Mouse (Mus musculus) retina, adult 2 months (tissue): ENCODE measurements around the gene Nol12.

Experiments
- DNase-seq: peaks from one replicate; pipeline ENCODE4 v3.0.0-alpha.2; 2012; ENCODE audit warnings: low read depth, low spot score

The Nol12 gene

DNA sequence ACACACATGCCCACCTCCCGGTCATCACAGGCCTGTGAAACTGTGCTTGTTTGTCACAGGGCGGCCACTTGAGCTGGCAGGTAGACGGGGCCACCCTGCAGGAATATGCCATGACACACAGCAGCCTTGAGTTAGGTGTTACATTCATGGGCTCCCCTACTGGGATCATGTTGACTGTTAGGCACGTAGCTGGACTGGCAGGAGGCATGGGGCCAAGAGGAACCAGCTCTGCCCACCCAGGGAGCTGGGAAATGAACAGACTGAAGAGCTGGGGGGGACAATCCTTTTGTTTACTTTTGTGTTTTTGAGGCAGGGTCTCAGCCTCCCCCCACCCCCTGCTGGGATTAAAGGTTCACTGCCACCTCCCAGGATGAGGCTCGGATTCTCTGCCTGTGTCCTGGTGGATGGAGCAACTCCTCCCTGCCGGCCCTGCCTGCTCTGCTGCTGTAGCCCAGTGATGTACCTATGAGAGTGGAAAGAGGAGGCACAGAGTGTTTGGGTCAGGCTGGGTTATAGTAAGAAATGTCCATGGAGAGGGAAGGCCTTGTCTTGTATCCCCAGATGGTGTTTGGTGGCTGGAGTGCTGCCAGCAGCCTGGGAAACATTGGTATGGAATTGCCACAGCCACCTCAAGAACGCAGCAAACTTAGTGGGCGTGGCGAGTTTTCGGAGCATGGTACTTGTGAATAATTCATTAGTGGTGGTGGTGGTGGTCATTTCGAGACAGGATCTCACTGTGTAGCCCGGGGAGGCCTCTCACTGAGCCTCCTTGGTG, 18.5 kb upstream of the Nol12 start:
- no peak for DNase-seq

DNA sequence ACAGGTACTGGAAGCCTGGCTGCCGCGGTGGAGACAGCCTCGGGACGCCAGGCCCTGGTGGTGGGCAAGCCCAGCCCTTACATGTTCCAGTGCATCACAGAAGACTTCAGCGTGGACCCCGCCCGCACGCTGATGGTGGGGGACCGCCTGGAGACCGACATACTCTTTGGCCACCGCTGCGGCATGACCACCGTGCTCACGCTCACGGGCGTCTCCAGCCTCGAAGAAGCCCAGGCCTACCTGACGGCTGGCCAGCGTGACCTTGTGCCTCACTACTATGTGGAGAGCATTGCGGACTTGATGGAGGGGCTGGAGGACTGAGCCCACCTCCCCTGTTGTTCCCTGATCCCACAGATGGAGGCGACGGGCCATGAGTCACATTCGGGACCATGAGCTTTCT, 16.6 kb upstream of the Nol12 start:
- no peak for DNase-seq

DNA sequence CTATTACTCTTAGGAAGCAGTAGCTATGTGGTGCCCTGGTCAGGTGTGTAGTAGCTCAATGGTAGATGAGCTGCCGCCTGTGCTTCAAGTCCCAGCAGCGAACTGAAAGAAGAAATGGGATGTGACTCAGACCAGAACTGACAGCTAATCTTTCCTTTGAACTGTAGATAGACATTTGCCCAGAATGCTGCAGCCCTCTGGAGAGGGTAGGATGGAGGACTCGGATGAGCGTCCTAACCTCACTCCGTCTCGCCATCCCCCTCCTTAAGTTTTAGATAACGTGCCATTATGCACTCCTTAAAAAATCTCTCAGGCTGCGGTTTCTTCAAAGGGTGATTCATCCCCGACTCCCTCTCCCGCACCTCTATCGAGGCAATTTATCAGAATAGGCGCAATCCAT, 14.8 kb upstream of the Nol12 start:
- DNase-seq, result no peak

DNA sequence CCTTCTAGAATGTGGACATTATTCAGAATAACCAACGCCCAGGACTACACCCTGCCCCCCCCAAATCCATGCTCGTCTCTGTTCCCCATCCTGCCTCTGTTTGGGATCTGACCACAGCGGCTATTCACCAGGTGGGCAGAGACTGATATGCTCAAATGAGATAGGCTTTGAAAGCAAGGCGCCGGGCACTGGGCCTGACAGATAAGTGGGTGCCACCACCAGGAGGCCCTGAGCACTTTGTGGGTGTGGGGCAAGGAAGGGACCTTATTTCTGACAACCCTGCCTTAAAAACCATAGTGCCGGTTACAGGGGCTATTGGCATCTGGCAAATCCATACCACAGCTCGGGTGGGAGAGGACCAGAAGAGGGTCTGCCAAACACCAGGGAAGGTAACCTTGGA, 12.0 kb upstream of the Nol12 start:
- no peak for DNase-seq

DNA sequence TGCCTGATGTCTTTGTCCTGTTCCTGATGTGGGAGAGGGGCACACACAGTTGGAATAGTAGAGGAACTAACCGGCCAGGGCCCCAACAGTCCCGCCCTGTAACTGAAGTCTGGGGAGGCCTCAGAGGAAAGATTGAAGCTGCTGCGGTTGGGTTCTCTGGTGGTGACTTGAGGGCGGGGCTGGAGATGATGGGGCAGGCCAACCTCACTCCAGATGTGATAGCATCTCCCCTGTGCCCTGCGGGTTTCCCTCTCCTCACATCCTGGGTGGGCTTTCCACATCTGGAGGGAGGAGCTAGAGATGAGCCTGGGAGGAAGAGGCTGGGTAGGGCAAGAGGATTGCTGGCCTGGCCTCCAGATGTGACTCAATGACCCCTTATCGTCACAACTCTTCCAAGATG, 11.1 kb upstream of the Nol12 start:
- no peak for DNase-seq

DNA sequence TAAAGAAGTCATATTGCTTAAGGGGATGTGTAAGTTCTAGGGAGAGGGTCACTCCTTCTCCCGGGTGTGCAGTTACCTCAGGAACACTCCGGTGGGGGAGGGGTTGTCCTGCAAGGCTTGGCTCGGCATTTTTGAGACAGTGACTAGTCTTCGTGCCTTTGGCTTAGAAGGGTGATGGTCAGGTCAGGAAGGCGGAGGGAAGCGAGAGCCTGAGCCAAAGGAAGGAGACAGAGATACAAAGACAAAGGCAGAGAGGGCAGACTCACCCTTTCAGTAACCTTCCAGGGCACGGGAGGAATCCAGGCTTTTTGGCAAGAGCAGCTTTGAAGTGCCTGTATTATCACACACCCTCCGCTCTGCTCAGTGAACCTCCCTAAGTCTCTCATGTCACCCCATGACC, 9.6 kb upstream of the Nol12 start:
- no peak for DNase-seq

DNA sequence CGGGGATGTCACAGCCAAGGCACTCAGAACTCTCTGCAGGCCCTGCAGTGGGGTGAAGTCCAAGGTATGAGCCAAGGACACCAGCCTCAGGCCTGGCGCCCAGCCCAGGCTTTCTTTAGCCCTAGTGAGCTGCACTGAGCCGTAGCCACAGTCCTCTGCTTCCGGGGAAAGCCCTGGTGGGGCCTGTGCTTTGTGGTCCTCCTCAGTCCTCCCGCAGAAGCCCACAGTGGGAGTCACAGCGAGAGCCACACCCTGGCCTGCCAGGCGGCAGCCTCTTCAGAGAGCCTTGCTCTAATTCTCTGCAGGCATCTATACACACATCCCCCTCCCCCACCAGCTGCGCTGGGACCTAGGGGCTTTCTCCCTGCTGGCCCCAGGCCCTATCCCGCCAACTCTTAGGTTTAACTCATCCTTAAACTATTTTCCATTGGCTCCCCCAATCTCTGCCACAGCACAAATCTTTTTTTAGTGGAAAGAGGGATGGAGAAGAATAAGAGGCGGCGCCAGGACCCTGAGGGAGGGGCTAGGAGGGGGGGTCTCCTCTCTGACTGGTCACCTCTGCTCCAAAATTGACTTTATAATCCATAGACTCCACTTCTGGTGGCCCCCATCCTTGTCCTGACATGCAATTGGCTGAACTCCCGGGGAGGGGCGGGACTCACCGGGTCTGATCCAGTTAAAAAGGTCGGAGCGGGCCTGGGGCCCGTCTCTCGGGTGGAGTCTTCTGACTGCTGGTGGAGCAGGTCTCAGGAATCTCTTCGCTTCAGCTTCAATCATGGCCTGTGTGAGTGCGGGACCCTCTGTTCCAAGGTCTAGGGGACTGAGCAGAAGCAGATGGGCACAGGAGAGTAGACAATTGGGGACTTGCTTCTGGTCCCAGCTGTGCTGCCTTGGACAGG, 8.5 kb upstream of the Nol12 start, which contains the start of gene Lgals1:
Gene Lgals1 (plus strand): TSS at position 705 of the 899 bp plus-strand sequence.
- no peak for DNase-seq

DNA sequence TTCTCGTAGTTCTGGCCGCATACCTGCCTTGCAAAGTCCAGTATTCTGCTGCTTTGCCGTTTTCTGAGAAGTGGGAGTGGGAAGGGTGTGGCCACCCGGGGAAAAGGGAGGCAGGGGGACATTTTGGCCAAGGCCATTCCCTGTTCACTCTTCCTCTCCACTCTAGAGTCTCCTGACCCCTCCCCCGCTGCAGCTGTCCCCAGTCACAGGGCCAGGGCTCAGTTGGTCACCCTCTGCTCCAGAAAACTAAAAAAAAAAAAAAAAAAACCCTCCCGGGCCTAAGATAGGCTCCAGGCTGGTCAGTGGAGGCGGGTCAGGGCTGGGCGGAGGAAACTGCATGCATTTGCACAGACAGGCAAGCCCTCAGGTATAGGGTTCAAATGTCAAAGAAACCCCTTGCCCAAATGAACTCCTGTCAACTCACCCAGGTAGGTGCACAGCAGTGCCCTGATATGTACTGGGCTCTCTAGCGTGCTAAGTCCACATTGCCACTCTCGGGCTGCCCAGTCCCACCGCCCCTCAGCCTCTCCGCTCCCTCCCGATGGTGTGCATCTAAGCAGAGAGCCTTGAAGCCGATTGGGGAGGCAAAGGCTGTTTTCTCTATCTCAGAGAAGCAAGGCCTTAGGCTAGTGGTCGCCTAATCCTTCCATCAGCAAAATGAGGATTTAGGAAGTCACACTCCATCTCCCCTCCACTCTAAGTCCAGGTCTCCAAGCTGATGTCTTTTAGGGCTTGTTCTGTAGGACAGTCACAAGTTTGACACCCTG, 7.5 kb upstream of the Nol12 start:
- DNase-seq, result no peak

DNA sequence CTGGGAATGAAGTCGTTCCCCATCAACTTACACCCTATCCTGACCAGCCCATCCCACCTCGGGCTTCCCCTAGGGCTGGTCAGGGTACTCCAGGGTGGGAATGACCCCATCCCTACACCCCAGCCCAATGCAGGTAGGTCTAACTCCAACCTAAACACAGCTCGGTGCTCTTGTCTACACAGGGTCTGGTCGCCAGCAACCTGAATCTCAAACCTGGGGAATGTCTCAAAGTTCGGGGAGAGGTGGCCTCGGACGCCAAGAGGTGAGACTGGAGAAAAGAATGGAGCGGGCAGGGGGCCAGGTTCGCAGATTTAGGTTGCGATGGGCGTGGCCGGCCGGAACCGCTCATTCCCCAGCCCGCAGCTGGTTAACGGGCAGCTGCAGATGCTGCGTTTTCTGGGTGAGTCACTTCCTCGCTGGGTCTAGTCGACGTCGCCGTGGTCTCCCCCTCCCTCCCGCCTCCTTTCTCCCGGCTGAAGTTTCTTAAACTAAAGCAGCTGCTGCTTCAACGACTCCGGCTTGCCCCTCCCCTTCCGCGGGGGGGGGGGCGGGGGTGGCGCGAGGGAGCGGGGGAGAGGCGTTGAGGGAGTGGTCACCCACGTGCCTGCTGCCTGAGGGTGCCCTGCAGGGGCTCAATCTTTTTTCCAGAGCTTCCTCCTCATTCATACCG, 6.8 kb upstream of the Nol12 start:
- DNase-seq, result no peak

DNA sequence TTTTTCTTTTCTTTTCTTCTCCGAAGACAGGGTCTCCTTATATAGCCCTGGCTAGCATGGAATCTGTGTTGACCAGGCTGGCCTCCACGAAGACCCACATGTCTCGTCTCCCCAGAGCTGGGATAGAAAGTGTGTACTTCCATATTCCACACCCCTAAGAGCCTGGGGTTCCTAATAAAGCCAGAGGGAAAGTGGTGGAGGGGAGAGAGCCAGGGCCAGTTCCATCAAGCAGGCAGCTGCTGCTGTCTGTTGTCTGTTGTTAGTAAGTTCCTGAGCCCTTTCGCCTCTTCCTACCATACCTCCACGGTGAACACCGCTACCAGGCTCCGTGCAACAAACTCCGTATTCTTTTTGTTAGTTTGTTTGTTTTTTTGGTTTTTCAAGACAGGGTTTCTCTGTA, 6.2 kb upstream of the Nol12 start:
- no peak for DNase-seq

DNA sequence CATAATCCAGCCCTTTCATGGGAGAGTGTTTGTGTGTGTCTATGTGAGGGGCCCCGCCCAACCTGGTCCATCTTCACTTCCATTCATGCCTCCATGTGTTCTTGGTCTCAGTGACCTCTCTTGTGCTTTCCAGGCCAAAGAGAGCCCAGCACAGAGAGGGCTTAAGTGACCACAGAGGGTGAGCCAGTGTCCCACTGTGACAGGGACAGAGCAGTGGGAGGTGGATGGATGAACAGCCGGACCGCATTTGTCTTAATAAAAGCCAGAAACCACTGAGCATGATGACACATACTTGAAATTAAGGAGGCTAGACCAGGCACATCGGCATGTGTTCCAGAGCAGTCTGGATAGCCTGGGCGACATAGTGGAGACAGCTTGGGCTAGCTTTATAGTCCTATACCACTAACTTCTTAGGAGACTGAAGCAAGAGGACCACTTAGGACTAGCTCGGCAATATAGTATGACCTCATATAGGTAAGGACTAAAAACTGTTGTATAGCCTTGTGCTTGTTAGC, 4.5 kb upstream of the Nol12 start:
- DNase-seq, result no peak

DNA sequence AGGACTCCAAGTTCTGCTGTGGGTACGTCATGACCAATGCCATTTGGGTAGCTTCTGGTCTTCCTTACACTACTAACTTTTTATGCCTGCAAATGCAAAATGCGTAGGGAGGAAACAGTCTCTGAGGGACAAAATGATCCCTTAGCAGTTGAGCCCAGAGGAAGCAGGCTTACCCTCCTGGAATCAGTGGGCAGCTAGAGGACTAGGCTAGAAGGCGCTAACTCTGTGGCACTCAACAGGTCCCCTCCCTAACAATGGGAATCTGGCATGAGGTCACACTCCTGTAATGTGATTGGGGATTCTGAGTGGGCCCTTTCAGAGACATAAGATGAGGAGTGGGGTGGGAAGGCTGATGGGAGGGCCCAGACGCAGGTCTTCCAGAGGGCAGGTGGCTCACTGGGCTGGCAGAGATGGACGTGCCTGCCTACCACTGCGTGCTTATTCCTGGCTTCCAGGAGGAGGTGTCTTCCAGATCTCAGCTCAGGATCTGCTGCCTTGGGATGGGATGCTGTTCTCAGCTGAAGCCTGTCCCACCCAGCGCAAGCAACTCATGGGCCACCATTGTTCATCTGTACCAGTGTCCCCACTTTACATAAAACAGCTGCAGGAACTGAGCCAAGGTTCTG, 3.8 kb upstream of the Nol12 start:
- no peak for DNase-seq

DNA sequence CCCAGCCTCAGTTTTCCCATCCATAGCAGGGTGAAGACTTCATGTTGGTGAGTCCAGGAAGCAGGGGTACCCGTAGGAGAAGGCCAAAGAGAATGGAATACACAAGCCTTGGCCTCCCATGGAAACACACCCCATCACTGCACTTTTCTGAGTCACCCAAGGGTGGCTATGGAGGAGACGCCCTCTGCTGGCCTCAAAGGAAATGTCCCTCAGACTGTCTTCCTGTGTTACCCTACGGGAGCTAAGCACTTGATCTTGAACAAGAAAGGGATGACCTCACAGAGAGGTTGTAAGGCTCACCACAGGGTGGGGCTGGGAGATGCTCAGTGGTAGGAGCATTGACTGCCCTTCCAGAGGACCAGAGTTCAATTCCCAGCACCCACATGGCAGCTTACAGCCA, 3.2 kb upstream of the Nol12 start:
- no peak for DNase-seq

DNA sequence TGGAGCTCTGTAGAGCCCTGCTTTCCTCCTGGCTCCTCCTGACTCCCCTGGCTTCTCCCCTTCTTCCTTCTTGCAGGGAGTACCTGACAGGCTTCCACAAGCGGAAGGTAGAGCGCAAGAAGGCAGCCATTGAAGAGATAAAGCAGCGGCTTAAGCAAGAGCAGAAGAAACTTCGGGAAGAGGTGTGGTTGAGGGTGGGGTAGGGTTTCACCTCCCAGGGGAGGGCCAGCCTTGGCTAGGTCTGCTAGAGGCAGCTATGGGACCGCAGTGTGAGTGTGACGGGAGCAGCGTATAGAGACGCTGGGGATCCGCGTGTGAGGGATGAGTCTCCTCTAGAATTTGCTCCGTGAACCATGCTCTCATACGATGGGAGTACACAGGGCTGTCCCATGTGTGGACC, 1.7 kb downstream of the Nol12 start:
- no peak for DNase-seq

DNA sequence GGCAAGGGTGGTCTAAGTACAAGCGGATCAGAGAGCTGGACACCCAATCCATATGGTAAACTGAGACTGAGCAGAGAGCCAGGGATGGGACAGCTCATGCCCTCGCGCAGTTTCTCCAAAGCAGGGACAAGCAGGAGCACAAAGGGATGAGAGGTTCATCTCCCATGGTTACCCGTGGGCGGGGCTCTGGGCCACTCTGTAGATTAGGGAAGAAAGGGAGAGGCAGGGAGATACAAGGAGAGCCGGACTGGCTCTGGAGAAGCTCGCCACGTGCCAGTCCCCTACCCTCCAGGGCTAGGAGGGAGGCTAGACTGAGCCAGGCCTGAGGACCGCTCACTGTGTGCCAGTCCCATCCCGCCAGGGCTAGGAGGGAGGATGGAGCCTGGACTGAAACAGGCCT, 2.6 kb downstream of the Nol12 start:
- no peak for DNase-seq

DNA sequence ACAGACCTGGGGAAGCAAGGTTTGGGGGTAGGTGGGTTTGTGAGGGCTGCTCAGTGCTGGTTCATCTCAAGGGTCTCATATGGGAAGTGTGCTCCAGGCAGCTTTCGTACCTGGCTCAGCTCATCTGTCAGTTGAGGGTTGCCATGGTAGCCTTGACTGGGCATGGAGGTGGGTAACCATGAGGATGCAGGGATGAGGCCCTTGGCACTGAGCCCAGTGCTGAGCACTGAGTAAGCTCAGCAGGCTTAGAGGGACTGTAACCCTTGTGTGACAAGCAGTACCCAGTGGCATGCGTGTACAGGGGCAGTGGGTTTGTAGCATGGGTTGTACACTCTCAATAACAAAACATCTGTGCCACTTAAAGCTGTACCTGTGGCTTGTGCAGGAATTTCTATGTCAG, 3.2 kb downstream of the Nol12 start:
- no peak for DNase-seq

DNA sequence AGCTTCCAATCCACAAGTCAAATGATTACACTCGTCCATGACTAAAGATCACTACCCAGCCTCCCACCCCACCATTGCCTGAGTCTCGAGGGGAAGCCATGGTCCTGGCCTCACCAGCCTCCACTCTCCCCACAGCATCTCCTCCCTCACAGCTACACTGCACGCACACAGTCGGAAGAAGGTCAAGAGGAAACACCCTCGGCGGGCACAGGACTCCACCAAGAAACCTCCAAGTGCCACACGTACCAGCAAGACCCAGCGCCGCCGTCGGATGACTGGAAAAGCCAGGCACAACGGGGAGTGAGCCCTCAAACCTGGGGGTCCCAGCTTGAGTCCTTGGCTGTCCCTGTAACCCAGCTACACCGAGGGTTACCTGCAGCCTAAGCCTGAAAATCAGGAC, 5.6 kb downstream of the Nol12 start:
- no peak for DNase-seq

DNA sequence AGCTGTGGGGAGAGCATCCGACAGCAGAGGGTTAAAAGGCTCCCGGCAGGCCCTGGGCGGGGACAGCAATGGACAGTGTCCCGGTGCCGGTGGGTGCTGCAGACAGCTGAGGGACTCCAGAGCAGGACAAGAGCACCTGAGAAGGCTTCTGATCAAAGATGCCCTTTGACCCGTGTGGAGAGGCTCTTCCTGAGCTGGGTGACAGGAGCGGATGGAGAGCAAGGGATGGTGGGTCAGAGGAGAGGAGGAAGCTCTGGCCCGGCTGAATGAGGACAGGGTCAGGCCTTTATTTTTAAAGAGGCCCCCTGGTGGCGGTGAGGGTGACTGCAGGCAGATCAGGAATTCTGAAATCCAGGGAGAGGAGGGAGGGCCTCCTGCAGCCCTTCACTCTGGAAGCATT, 7.9 kb downstream of the Nol12 start:
- DNase-seq, result peak; percentile 48

DNA sequence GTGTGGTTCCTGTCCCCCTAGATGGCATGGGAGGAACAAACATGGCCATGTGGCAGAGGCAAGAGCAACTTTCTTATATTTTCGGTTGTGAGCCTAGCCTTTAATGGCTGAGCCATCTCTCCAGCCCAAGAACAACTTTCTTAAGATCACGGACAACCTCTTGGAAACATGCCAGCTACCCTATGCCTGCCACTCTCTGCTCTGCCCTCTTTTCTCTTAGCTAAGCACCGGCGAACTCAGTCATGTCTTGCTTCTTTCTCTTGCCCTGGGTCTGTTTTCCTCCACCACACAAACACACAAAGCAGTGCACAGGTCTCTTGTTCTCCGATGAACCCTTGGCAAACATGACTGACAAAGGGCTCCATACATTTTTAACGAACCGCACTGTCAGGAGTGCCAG, 11.5 kb downstream of the Nol12 start:
- no peak for DNase-seq

DNA sequence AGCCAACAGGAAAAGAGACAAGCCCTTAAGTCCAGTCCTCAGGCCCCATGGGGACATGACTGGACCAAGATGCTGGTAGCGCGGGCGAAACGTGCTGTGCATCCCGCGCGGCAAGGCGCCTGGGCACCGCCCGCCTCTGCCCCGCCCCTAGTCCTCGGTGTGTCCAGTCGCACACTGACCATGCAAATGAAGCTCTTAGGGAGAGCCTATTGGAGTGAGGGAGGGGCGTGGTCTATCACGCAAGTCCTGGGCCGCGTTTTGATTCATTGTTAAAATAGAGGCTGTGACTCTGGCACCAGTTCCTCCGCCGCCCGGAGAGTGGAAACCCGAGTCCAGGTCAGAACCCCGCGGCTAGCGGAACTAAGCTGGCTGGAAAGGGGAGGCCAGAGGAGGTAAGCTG, 12.9 kb downstream of the Nol12 start, which contains the start of gene Triobp:
Gene Triobp (plus strand): TSS at position 68 of the 400 bp plus-strand sequence.
- DNase-seq, result peak; percentile 65
